Mouse (Mus musculus) embryonic fibroblast, embryonic 13.5 days (primary cell): ENCODE measurements around the gene Stag1.

Experiments used
- CTCF ChIP-seq: IDR thresholded peaks from 2 replicates; pipeline ENCODE4 v1.5.1; 2011; ENCODE audit warnings: mild to moderate bottlenecking, control low read depth, low read length, moderate library complexity, borderline replicate concordance; ENCODE audit not compliant: insufficient read depth
- POLR2A ChIP-seq: IDR thresholded peaks from 2 replicates; pipeline ENCODE4 v1.6.1; 2011; ENCODE audit warnings: low read depth, mild to moderate bottlenecking, control low read depth, low read length, moderate library complexity

DNA sequence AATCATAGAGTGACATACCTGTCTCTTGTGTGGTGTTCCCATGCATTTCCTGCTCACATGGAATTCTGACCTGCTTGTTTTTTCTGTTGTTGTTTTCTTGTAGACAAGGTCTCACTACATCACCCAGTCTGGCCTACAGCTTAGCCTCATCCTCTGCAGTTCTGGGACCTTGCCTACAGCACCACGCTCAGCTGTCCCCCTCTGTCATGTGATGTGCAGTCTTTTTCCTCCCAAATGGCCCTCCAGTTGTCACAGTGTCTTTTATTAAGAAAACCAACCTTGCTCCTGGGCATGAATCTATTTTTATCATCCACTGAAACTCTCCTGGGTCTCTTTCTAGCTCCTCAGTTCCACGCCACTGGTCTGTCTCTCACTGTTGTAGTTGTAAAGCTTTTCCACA lies 394.6 kb downstream of the Stag1 start:
- TF ChIP-seq CTCF: no peak
- TF ChIP-seq POLR2A: no peak
